Mouse (Mus musculus) liver, adult 2 months (tissue): ENCODE results near the gene Xlr3b. TPM values are rescaled to one million over a fixed set of nuclear protein-coding genes. Genes with fewer than 3 reads are reported as not detected.
"Not testable (repeated sequence)": the region's sequence is repeated elsewhere in the genome, so short reads cannot be mapped to it uniquely, and the experiment has no call there.

ENCODE experiments used
- DNase-seq: peaks from one replicate; pipeline ENCODE4 v3.0.0-alpha.2; 2011; ENCODE audit warnings: low read depth, low spot score; ENCODE audit errors: extremely low read depth
- H3K27ac ChIP-seq: fragments of 200-500 bp; replicated peaks from 2 replicates; pipeline ENCODE4 v1.5.1; 2012; ENCODE audit warnings: low read depth, mild to moderate bottlenecking, control low read depth, inconsistent platforms, low read length; ENCODE audit not compliant: insufficient read depth
- H3K27me3 ChIP-seq: fragments of 200-500 bp; 2 replicates; pipeline ENCODE4 v1.6.1; 2012; ENCODE audit warnings: mild to moderate bottlenecking, moderate library complexity, low read length, inconsistent platforms; ENCODE audit not compliant: control insufficient read depth, insufficient read depth
- H3K36me3 ChIP-seq: fragments of 200-500 bp; 2 replicates; pipeline ENCODE4 v1.6.1; 2012; ENCODE audit warnings: low read length, inconsistent platforms; ENCODE audit not compliant: control insufficient read depth, insufficient read depth
- H3K4me1 ChIP-seq: fragments of 200-500 bp; 2 replicates; pipeline ENCODE4 v1.6.1; 2011; ENCODE audit warnings: low read length; ENCODE audit not compliant: control insufficient read depth, insufficient read depth
- H3K4me3 ChIP-seq: fragments of 200-500 bp; 2 replicates; pipeline ENCODE4 v1.5.1; 2011; ENCODE audit warnings: low read depth, mild to moderate bottlenecking, control low read depth, low read length, moderate library complexity; ENCODE audit not compliant: insufficient read depth
- H3K79me2 ChIP-seq: fragments of 200-500 bp; 2 replicates; pipeline ENCODE4 v1.6.1; 2012; ENCODE audit warnings: inconsistent platforms, mild to moderate bottlenecking, low read length, moderate library complexity; ENCODE audit not compliant: control insufficient read depth, insufficient read depth
- H3K9ac ChIP-seq: fragments of 200-500 bp; 2 replicates; pipeline ENCODE4 v1.6.1; 2012; ENCODE audit warnings: low read depth, mild to moderate bottlenecking, control low read depth, inconsistent platforms, low read length
- WGBS: fragments of 180-500 bp; shearing (Covaris S2); methylation state at CpG from one replicate; pipeline ENCODE4 v1.1.7; 2018; 5-methylcytosine and 5-hydroxymethylcytosine counted together
- polyA plus RNA-seq: library from polyadenylated mRNA; depleted of rRNA; stranded (reverse); fragments of >200 nt; gene quantifications from 2 replicates; pipeline ENCODE4 v1.2.3, GENCODE M21; 2012; rRNA removed
- total RNA-seq: library from RNA; depleted of rRNA; stranded (reverse); fragments of >200 nt; gene quantifications from 2 replicates; pipeline ENCODE4 v1.2.3, GENCODE M21; 2014; rRNA removed

Xlr3b gene
- total RNA-seq (0.54 TPM in 1 of 2 replicates, not detected in the other), polyA plus RNA-seq (not detected in 2 replicates)

- H3K36me3 ChIP-seq, H3K27me3 ChIP-seq, H3K4me3 ChIP-seq, H3K9ac ChIP-seq, H3K79me2 ChIP-seq, H3K27ac ChIP-seq, H3K4me1 ChIP-seq, DNase-seq: not testable (repeated sequence)
- 78% methylated on average over 10 of the region's 12 CpGs for WGBS
These were observed at the start of gene Xlr3b for GRCm38 (mm10) chrX:73191934-73192333. Gene Xlr3b, plus strand, starts transcription at chrX:73192207.

GRCm38 (mm10) chrX:73143218-73143618, 48.8 kb upstream of the Xlr3b start:
- not testable (repeated sequence) for H3K27me3 ChIP-seq, H3K4me1 ChIP-seq, H3K27ac ChIP-seq, DNase-seq, H3K9ac ChIP-seq, H3K79me2 ChIP-seq, H3K4me3 ChIP-seq, H3K36me3 ChIP-seq
- WGBS, result no CpG with 5 or more reads among the region's 7 CpGs

GRCm38 (mm10) chrX:73148496-73148895, 43.5 kb upstream of the Xlr3b start, which contains the start of gene Xlr5b:
Gene Xlr5b, plus strand, starts transcription at chrX:73148796.
- not testable (repeated sequence) for H3K4me3 ChIP-seq, H3K9ac ChIP-seq, H3K4me1 ChIP-seq, H3K27ac ChIP-seq, DNase-seq, H3K79me2 ChIP-seq, H3K36me3 ChIP-seq, H3K27me3 ChIP-seq
- WGBS, result no CpG with 5 or more reads among the region's 20 CpGs

GRCm38 (mm10) chrX:73149350-73149749, 42.7 kb upstream of the Xlr3b start, which contains the start of gene DXBay18:
Gene DXBay18, minus strand, starts transcription at chrX:73149450.
- H3K4me1 ChIP-seq, H3K27ac ChIP-seq, H3K36me3 ChIP-seq, H3K9ac ChIP-seq, DNase-seq, H3K27me3 ChIP-seq, H3K4me3 ChIP-seq, H3K79me2 ChIP-seq: not testable (repeated sequence)
- no CpG with 5 or more reads among the region's 7 CpGs for WGBS

GRCm38 (mm10) chrX:73176889-73177288, 15.1 kb upstream of the Xlr3b start, which contains the start of gene Spin2d:
Gene Spin2d, minus strand, starts transcription at chrX:73176989.
- H3K36me3 ChIP-seq, H3K79me2 ChIP-seq, H3K27ac ChIP-seq, DNase-seq, H3K4me3 ChIP-seq, H3K27me3 ChIP-seq, H3K4me1 ChIP-seq, H3K9ac ChIP-seq: not testable (repeated sequence)
- 89% methylated on average over 6 of the region's 15 CpGs for WGBS

- H3K4me1 ChIP-seq, H3K9ac ChIP-seq, H3K27me3 ChIP-seq, H3K4me3 ChIP-seq, H3K36me3 ChIP-seq, DNase-seq, H3K27ac ChIP-seq, H3K79me2 ChIP-seq: not testable (repeated sequence)
- WGBS, result 73% methylated on average over 12 of the region's 19 CpGs
These were observed 22.0 kb downstream of the Xlr3b start, which contains the start of gene Xlr4b for GRCm38 (mm10) chrX:73213819-73214564. Gene Xlr4b, plus strand, starts transcription at chrX:73214333.
